Mouse (Mus musculus) hindbrain, embryonic 11.5 days (tissue): ENCODE results near the gene Maff. TPM values are rescaled to one million over a fixed set of nuclear protein-coding genes. Genes with fewer than 3 reads are reported as not detected.

ENCODE experiments used
- ATAC-seq: fragments of 200-750 bp; cut with Nextera tagmentation; 2 replicates; pipeline ENCODE4 v1.8.0; 2017; ENCODE audit warnings: mild to moderate bottlenecking, moderate TSS enrichment, moderate library complexity; ENCODE audit not compliant: low FRiP score
- DNase-seq: peaks from one replicate; pipeline ENCODE4 v3.0.0-alpha.2; 2015; ENCODE audit warnings: low spot score
- H3K27ac ChIP-seq: fragments of 300-500 bp; sonication (generic); 2 replicates; pipeline ENCODE4 v1.5.1; 2014; ENCODE audit warnings: mild to moderate bottlenecking, low read depth, low read length
- H3K27me3 ChIP-seq: fragments of 300-500 bp; sonication (generic); 2 replicates; pipeline ENCODE4 v1.6.1; 2014; ENCODE audit warnings: mild to moderate bottlenecking, low read length, moderate library complexity, mixed read lengths; ENCODE audit not compliant: control insufficient read depth, insufficient read depth
- H3K36me3 ChIP-seq: fragments of 300-500 bp; sonication (generic); 2 replicates; pipeline ENCODE4 v1.6.1; 2014; ENCODE audit warnings: mild to moderate bottlenecking, low read length, moderate library complexity, mixed read lengths; ENCODE audit not compliant: control insufficient read depth, insufficient read depth
- H3K4me1 ChIP-seq: fragments of 300-500 bp; sonication (generic); replicated peaks from 2 replicates; pipeline ENCODE4 v1.6.1; 2014; ENCODE audit warnings: low read length, mixed read lengths; ENCODE audit not compliant: control insufficient read depth, insufficient read depth
- H3K4me2 ChIP-seq: fragments of 300-500 bp; sonication (generic); replicated peaks from 2 replicates; pipeline ENCODE4 v1.6.1; 2014; ENCODE audit warnings: mild to moderate bottlenecking, low read depth, low read length
- H3K4me3 ChIP-seq: fragments of 300-500 bp; sonication (generic); 2 replicates; pipeline ENCODE4 v1.5.1; 2014; ENCODE audit warnings: low read depth, low read length
- H3K9ac ChIP-seq: fragments of 300-500 bp; sonication (generic); 2 replicates; pipeline ENCODE4 v1.6.1; 2014; ENCODE audit warnings: low read depth, low read length
- H3K9me3 ChIP-seq: fragments of 300-500 bp; sonication (generic); 2 replicates; pipeline ENCODE4 v1.6.1; 2016; ENCODE audit warnings: low read length; ENCODE audit not compliant: control insufficient read depth
- WGBS: fragments of 180-500 bp; shearing (Covaris S2); extraction: QIAGEN DNeasy Blood & Tissue Kit; methylation state at CpG from one replicate; pipeline ENCODE4 v1.1.7; 2014; 5-methylcytosine and 5-hydroxymethylcytosine counted together
- polyA plus RNA-seq: library from polyadenylated mRNA; unstranded; fragments of >200 nt; fragmentation: Nextera tagmentation; extraction: Ambion mirVana; gene quantifications from 2 replicates; pipeline ENCODE4 v1.2.1, GENCODE M21; 2014

The Maff gene
- polyA plus RNA-seq, 1 experiment from 2014 or later = 1.6 TPM

GRCm38 (mm10) chr15:79321733-79322190, 24.7 kb upstream of the Maff start:
- H3K9ac ChIP-seq = no peak overlapping the region
- H3K9me3 ChIP-seq = no peaks in the 10 kb centered on the region
- DNase-seq = no peak
- 89% methylated on average over 5 of the region's 5 CpGs for WGBS
- H3K4me1 ChIP-seq = no peaks in the 10 kb centered on the region; the same call in 1 of the 2 replicates
- H3K4me2 ChIP-seq = no peak overlapping the region
- no peak overlapping the region for H3K4me3 ChIP-seq
- no peaks in the 10 kb centered on the region for H3K36me3 ChIP-seq
- H3K27me3 ChIP-seq = no peaks in the 10 kb centered on the region
- no peak overlapping the region for H3K27ac ChIP-seq
- no peak for ATAC-seq

GRCm38 (mm10) chr15:79322281-79322990, 24.0 kb upstream of the Maff start:
- Histone ChIP-seq H3K27me3 (no peaks in the 10 kb centered on the region), H3K4me1 (peaks cover 4% of the 10 kb centered on the region; the same call in 1 of the 2 replicates), H3K27ac (no peak overlapping the region), H3K4me2 (no peak overlapping the region), H3K4me3 (no peak overlapping the region), H3K36me3 (no peaks in the 10 kb centered on the region), H3K9me3 (no peaks in the 10 kb centered on the region), H3K9ac (no peak overlapping the region)
- DNase-seq (no peak), ATAC-seq (no peak)
- 87% methylated on average over 11 of the region's 11 CpGs for WGBS

- WGBS = 79% methylated on average over 6 of the region's 6 CpGs
- no peaks in the 10 kb centered on the region for H3K9me3 ChIP-seq
- H3K9ac ChIP-seq = no peak overlapping the region
- H3K36me3 ChIP-seq = no peaks in the 10 kb centered on the region
- H3K4me1 ChIP-seq = peaks cover 4% of the 10 kb centered on the region; the same call in 1 of the 2 replicates
- no peak overlapping the region for H3K4me2 ChIP-seq
- no peaks in the 10 kb centered on the region for H3K27me3 ChIP-seq
- no peak for ATAC-seq
- no peak overlapping the region for H3K4me3 ChIP-seq
- H3K27ac ChIP-seq = no peak overlapping the region
- DNase-seq = no peak
Measured at GRCm38 (mm10) chr15:79322991-79323790, 23.2 kb upstream of the Maff start.

GRCm38 (mm10) chr15:79323791-79324155, 22.6 kb upstream of the Maff start:
- Histone ChIP-seq H3K4me3 (no peak overlapping the region), H3K9me3 (no peaks in the 10 kb centered on the region), H3K4me1 (peaks cover 4% of the 10 kb centered on the region; the same call in 1 of the 2 replicates), H3K27me3 (no peaks in the 10 kb centered on the region), H3K4me2 (no peak overlapping the region), H3K36me3 (no peaks in the 10 kb centered on the region), H3K27ac (no peak overlapping the region), H3K9ac (no peak overlapping the region)
- DNase-seq (no peak), ATAC-seq (no peak)
- 75% methylated on average over 4 of the region's 4 CpGs for WGBS

- Histone ChIP-seq H3K9ac (no peak overlapping the region), H3K4me1 (peaks cover 4% of the 10 kb centered on the region; the same call in 1 of the 2 replicates), H3K4me2 (no peak overlapping the region), H3K36me3 (no peaks in the 10 kb centered on the region), H3K9me3 (no peaks in the 10 kb centered on the region), H3K27ac (no peak overlapping the region), H3K4me3 (no peak overlapping the region), H3K27me3 (no peaks in the 10 kb centered on the region)
- no peak for ATAC-seq
- WGBS = 81% methylated on average over 3 of the region's 3 CpGs
- DNase-seq = no peak
Measured at GRCm38 (mm10) chr15:79324373-79324772, 22.0 kb upstream of the Maff start.

- Histone ChIP-seq H3K27me3 (no peaks in the 10 kb centered on the region), H3K4me2 (no peak overlapping the region), H3K36me3 (no peaks in the 10 kb centered on the region), H3K27ac (no peak overlapping the region), H3K4me3 (no peak overlapping the region), H3K9me3 (no peaks in the 10 kb centered on the region), H3K9ac (no peak overlapping the region), H3K4me1 (peaks cover 4% of the 10 kb centered on the region; the same call in 1 of the 2 replicates)
- 85% methylated on average over 3 of the region's 3 CpGs for WGBS
- ATAC-seq = no peak
- DNase-seq = no peak
Measured at GRCm38 (mm10) chr15:79325742-79326141, 20.7 kb upstream of the Maff start.

GRCm38 (mm10) chr15:79326264-79326663, 20.2 kb upstream of the Maff start:
- Histone ChIP-seq H3K9me3 (no peaks in the 10 kb centered on the region), H3K36me3 (no peaks in the 10 kb centered on the region), H3K27ac (0 out of 2 replicates have a peak overlapping the region, but pooled peaks have one; percentile 20), H3K27me3 (no peaks in the 10 kb centered on the region), H3K4me2 (no peak overlapping the region), H3K9ac (no peak overlapping the region), H3K4me3 (no peak overlapping the region), H3K4me1 (peaks cover 4% of the 10 kb centered on the region; the same call in 1 of the 2 replicates)
- DNase-seq = no peak
- ATAC-seq = no peak
- WGBS = 67% methylated on average over 4 of the region's 4 CpGs

GRCm38 (mm10) chr15:79326971-79327961, 19.2 kb upstream of the Maff start:
- peak overlapping the region; percentile 50 for H3K4me3 ChIP-seq
- H3K36me3 ChIP-seq = no peaks in the 10 kb centered on the region
- H3K9me3 ChIP-seq = no peaks in the 10 kb centered on the region
- 5% methylated on average over 20 of the region's 20 CpGs for WGBS
- H3K4me1 ChIP-seq = peaks cover 4% of the 10 kb centered on the region; the same call in 1 of the 2 replicates
- peak overlapping the region; percentile 86 for H3K27ac ChIP-seq
- peak; percentile 60 for ATAC-seq
- peak overlapping the region; percentile 81 for H3K4me2 ChIP-seq
- DNase-seq = peak; percentile 59
- H3K27me3 ChIP-seq = no peaks in the 10 kb centered on the region
- H3K9ac ChIP-seq = peak overlapping the region; percentile 68
